Mouse (Mus musculus) neural tube, embryonic 15.5 days (tissue): Measurements from ENCODE around the gene Eif5a. TPM values are rescaled to one million over a fixed set of nuclear protein-coding genes. Genes with fewer than 3 reads are reported as not detected.

Experiments used
- ATAC-seq: fragments of 200-750 bp; cut with Nextera tagmentation; 2 replicates; pipeline ENCODE4 v1.8.0; 2017; ENCODE audit warnings: mild to moderate bottlenecking, moderate TSS enrichment, moderate library complexity; ENCODE audit not compliant: low FRiP score
- H3K27ac ChIP-seq: fragments of 300-500 bp; sonication (generic); replicated peaks from 2 replicates; pipeline ENCODE4 v1.5.1; 2015; ENCODE audit warnings: mild to moderate bottlenecking, inconsistent platforms
- H3K27me3 ChIP-seq: fragments of 300-500 bp; sonication (generic); replicated peaks from 2 replicates; pipeline ENCODE4 v1.6.1; 2015; ENCODE audit warnings: inconsistent platforms
- H3K36me3 ChIP-seq: fragments of 300-500 bp; sonication (generic); 2 replicates; pipeline ENCODE4 v1.6.1; 2015; ENCODE audit warnings: inconsistent platforms
- H3K4me1 ChIP-seq: fragments of 300-500 bp; sonication (generic); 2 replicates; pipeline ENCODE4 v1.6.1; 2015; ENCODE audit warnings: inconsistent platforms
- H3K4me2 ChIP-seq: fragments of 300-500 bp; sonication (generic); 2 replicates; pipeline ENCODE4 v1.6.1; 2015; ENCODE audit warnings: inconsistent platforms, mild to moderate bottlenecking, moderate library complexity
- H3K4me3 ChIP-seq: fragments of 300-500 bp; sonication (generic); replicated peaks from 2 replicates; pipeline ENCODE4 v1.5.1; 2015; ENCODE audit warnings: mild to moderate bottlenecking, inconsistent platforms
- H3K9ac ChIP-seq: fragments of 300-500 bp; sonication (generic); replicated peaks from 2 replicates; pipeline ENCODE4 v1.6.1; 2015; ENCODE audit warnings: mild to moderate bottlenecking, inconsistent platforms
- H3K9me3 ChIP-seq: fragments of 300-500 bp; sonication (generic); replicated peaks from 2 replicates; pipeline ENCODE4 v1.6.1; 2016; ENCODE audit warnings: inconsistent platforms
- WGBS: fragments of 180-500 bp; shearing (Covaris S2); methylation state at CpG from one replicate; pipeline ENCODE4 v1.1.7; 2015; ENCODE audit warnings: mixed read lengths; 5-methylcytosine and 5-hydroxymethylcytosine counted together
- polyA plus RNA-seq: library from polyadenylated mRNA; unstranded; fragments of >200 nt; fragmentation: Nextera tagmentation; extraction: Ambion mirVana; gene quantifications from 2 replicates; pipeline ENCODE4 v1.2.1, GENCODE M21; 2015

The Eif5a gene
- polyA plus RNA-seq, 1 experiment from 2014 or later: 1,034 TPM

GRCm38 (mm10) chr11:69910781-69911560 lies 10.8 kb downstream of the Eif5a start:
- Histone ChIP-seq H3K27me3 (no peaks in the 10 kb centered on the region), H3K9ac (no peak overlapping the region)

GRCm38 (mm10) chr11:69910177-69910576 lies 11.6 kb downstream of the Eif5a start:
- WGBS: 95% methylated on average over 8 of the region's 8 CpGs
- H3K27me3 ChIP-seq: no peaks in the 10 kb centered on the region
- no peak overlapping the region for H3K4me2 ChIP-seq
- H3K9me3 ChIP-seq: no peaks in the 10 kb centered on the region
- peaks cover 21% of the 10 kb centered on the region for H3K4me1 ChIP-seq
- peaks cover 87% of the 10 kb centered on the region for H3K36me3 ChIP-seq
- no peak for ATAC-seq
- H3K27ac ChIP-seq: no peak overlapping the region
- H3K4me3 ChIP-seq: no peak overlapping the region
- H3K9ac ChIP-seq: no peak overlapping the region

More at GRCm38 (mm10) chr11:69910781-69911560, 10.8 kb downstream of the Eif5a start:
- Histone ChIP-seq H3K27ac (no peak overlapping the region), H3K36me3 (peaks cover 87% of the 10 kb centered on the region), H3K4me1 (peaks cover 29% of the 10 kb centered on the region), H3K4me3 (no peak overlapping the region), H3K4me2 (no peak overlapping the region), H3K9me3 (no peaks in the 10 kb centered on the region)
- ATAC-seq: no peak
- WGBS: 97% methylated on average over 17 of the region's 17 CpGs

DNA sequence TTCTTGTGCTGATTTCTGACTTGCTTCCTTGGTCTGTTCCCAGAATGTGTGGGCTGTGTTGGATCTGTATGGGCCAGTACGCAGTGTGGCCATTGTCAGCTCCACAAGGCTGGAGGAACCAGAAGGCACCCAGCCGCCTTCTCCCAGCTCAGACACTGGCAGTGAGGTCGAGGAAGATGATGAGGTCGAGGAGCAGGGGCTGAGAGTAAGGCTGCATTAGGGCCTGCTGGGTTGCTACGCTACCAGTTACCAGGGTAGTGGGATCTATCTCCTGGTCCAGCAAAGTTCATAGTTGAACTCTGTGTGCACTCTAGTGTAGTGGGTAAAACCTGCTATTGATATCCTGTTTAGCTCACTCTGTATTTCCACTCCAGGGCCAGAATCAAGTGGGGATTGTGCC lies 12.6 kb downstream of the Eif5a start:
- no peak for ATAC-seq
- Histone ChIP-seq H3K9ac (no peak overlapping the region), H3K27ac (no peak overlapping the region), H3K4me2 (no peak overlapping the region), H3K9me3 (no peaks in the 10 kb centered on the region), H3K27me3 (no peaks in the 10 kb centered on the region), H3K4me1 (peaks cover 11% of the 10 kb centered on the region), H3K36me3 (peaks cover 92% of the 10 kb centered on the region), H3K4me3 (no peak overlapping the region)
- WGBS: 87% methylated on average over 5 of the region's 5 CpGs

- Histone ChIP-seq H3K4me3 (no peak overlapping the region), H3K4me1 (peaks cover 10% of the 10 kb centered on the region), H3K4me2 (no peak overlapping the region), H3K9ac (no peak overlapping the region), H3K27me3 (no peaks in the 10 kb centered on the region), H3K9me3 (no peaks in the 10 kb centered on the region), H3K27ac (no peak overlapping the region), H3K36me3 (peaks cover 97% of the 10 kb centered on the region)
- no peak for ATAC-seq
- 92% methylated on average over 11 of the region's 11 CpGs for WGBS
These were observed 13.1 kb downstream of the Eif5a start for GRCm38 (mm10) chr11:69908645-69909044.

- H3K27ac ChIP-seq: no peak overlapping the region
- H3K9me3 ChIP-seq: no peaks in the 10 kb centered on the region
- no peak overlapping the region for H3K9ac ChIP-seq
- H3K27me3 ChIP-seq: no peaks in the 10 kb centered on the region
- WGBS: 98% methylated on average over 9 of the region's 9 CpGs
- no peak overlapping the region for H3K4me2 ChIP-seq
- no peak for ATAC-seq
- H3K4me1 ChIP-seq: peaks cover 24% of the 10 kb centered on the region
- peaks cover 56% of the 10 kb centered on the region for H3K36me3 ChIP-seq
- H3K4me3 ChIP-seq: no peak overlapping the region
These were observed 17.4 kb downstream of the Eif5a start for GRCm38 (mm10) chr11:69904311-69904710.

GRCm38 (mm10) chr11:69902972-69903371 lies 18.8 kb downstream of the Eif5a start:
- Histone ChIP-seq H3K4me1 (peaks cover 32% of the 10 kb centered on the region), H3K9ac (peak overlapping the region; percentile 95; the same call in 1 of the 2 replicates), H3K4me2 (peak overlapping the region; percentile 97), H3K36me3 (peaks cover 42% of the 10 kb centered on the region), H3K4me3 (peak overlapping the region; percentile 85), H3K27me3 (no peaks in the 10 kb centered on the region), H3K9me3 (no peaks in the 10 kb centered on the region), H3K27ac (no peak overlapping the region)
- ATAC-seq: no peak
- WGBS: 93% methylated on average over 13 of the region's 13 CpGs

DNA sequence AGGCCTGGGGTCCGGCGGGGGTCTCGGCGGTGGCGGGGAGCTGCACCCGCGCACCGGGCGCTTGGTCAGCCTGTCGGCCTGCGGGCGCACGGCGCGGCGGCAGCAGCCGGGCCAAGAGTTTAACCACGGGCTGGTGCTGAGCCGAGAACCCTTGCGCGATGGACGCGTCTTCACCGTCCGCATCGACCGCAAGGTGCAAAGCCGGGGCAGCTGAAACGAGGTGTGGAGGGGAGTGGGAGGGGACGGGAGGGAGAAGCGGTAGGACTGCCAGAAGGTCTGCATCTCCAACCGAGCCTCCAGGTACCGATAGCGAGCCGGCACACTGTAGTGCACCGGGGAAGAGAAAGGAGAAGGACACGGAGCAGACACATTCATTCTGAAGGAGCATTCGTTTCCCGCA lies 19.8 kb downstream of the Eif5a start:
- no peaks in the 10 kb centered on the region for H3K9me3 ChIP-seq
- peaks cover 32% of the 10 kb centered on the region for H3K4me1 ChIP-seq
- peaks cover 33% of the 10 kb centered on the region for H3K36me3 ChIP-seq
- H3K27me3 ChIP-seq: no peaks in the 10 kb centered on the region
- ATAC-seq: peak; percentile 0; the same call in 1 of the 2 replicates
- peak overlapping the region; percentile 95 for H3K9ac ChIP-seq
- peak overlapping the region; percentile 85 for H3K4me3 ChIP-seq
- peak overlapping the region; percentile 96 for H3K27ac ChIP-seq
- WGBS: 1% methylated on average over 39 of the region's 39 CpGs
- H3K4me2 ChIP-seq: peak overlapping the region; percentile 97

DNA sequence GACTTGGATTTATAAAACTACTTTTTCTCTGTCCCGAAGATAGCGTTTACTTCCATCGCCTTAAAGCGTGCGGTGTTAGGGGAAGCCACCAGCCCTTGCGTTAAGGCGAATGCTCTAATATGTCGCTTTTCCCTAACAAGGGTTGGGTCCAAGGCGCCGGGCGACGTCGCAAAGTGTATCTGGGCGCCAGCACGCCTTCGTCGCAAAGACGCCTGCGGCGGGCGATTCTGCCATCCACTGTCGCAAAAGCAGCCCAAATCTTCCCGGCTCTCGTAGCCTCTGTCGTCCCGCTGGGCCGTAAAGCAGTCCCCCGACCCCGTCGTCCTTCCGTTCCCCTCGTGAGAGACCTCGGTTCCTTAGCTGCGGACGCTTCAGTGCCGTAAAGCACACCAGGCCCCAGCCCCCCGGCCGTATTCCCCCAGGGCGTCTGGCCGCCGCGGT lies 20.3 kb downstream of the Eif5a start:
- ATAC-seq: peak; percentile 84
- Histone ChIP-seq H3K36me3 (peaks cover 27% of the 10 kb centered on the region), H3K4me2 (peak overlapping the region; percentile 97), H3K27ac (peak overlapping the region; percentile 96), H3K9ac (peak overlapping the region; percentile 95), H3K9me3 (no peaks in the 10 kb centered on the region), H3K4me3 (peak overlapping the region; percentile 85), H3K27me3 (no peaks in the 10 kb centered on the region), H3K4me1 (peaks cover 32% of the 10 kb centered on the region)
- under 1% methylated on average over 42 of the region's 42 CpGs for WGBS

- H3K9ac ChIP-seq: peak within 1 kb of the TSS; percentile 95
- H3K27me3 ChIP-seq: no peaks in the 10 kb centered on the region
- peak; percentile 96 for ATAC-seq
- peak within 1 kb of the TSS; percentile 96 for H3K27ac ChIP-seq
- H3K4me2 ChIP-seq: peak within 1 kb of the TSS; percentile 97
- peak within 1 kb of the TSS; percentile 85 for H3K4me3 ChIP-seq
- peaks cover 20% of the 10 kb centered on the region for H3K36me3 ChIP-seq
- H3K9me3 ChIP-seq: no peaks in the 10 kb centered on the region
- H3K4me1 ChIP-seq: peaks cover 32% of the 10 kb centered on the region
- WGBS: under 1% methylated on average over 38 of the region's 38 CpGs
These were observed 21.0 kb downstream of the Eif5a start, which contains the start of the genes 2810408A11Rik and Neurl4 for GRCm38 (mm10) chr11:69900471-69901405. Gene 2810408A11Rik (minus strand): TSS chr11:69900987. Gene Neurl4 (plus strand): TSS chr11:69901072.

DNA sequence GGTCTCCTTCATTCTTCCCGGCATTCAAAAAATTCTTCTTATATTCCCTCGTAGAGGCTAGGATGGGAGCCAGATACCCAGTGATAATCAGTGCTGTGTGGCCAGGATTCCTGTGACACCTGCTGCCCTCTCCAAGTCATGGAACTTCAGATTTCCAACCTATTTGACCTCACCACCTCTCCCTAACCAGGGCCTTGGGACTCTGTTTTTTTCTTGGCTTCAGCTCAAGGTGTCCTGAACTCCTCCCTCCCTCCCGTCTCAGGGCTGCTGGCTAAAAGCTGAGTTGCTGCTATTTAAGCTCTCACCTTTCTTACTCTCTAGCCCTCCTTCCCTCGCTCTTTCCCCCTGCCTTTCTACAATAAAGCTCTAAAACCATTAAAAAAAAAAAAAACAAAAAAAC lies 21.9 kb downstream of the Eif5a start:
- Histone ChIP-seq H3K4me2 (peak overlapping the region; percentile 97), H3K27me3 (no peaks in the 10 kb centered on the region), H3K9me3 (no peaks in the 10 kb centered on the region), H3K4me1 (peaks cover 32% of the 10 kb centered on the region), H3K4me3 (peak overlapping the region; percentile 85), H3K27ac (no peak overlapping the region; the same call in 1 of the 2 replicates), H3K9ac (peak overlapping the region; percentile 95), H3K36me3 (peaks cover 12% of the 10 kb centered on the region)
- 32% methylated on average over 4 of the region's 4 CpGs for WGBS
- no peak for ATAC-seq

DNA sequence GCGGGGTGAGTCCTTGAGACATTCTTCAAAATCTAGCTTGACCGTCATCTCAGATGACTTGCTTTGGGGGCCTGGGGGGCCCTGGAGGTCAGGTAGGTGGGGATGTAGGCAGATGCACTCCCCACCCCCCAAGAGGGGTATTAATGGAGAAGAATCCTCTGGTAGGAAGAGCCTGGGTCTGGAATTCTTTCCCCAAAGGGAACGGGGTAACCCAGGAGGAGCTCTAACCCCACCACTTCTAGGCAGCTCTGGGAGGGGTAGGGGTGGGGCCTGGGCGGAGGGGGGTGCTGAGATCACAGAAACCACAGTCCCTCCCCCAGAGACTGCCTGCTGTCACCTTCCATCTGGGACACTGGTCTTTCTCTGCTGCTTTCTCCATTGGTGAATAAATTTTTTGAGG lies 26.5 kb downstream of the Eif5a start, which contains the start of gene Acap1:
TSS of gene Acap1 (minus strand) at position 249 of the 400 bp plus-strand sequence.
- WGBS: 77% methylated on average over 4 of the region's 4 CpGs
- Histone ChIP-seq H3K27me3 (no peaks in the 10 kb centered on the region), H3K36me3 (no peaks in the 10 kb centered on the region), H3K4me3 (no peak within 1 kb of the TSS), H3K27ac (no peak within 1 kb of the TSS), H3K9ac (no peak within 1 kb of the TSS), H3K9me3 (no peaks in the 10 kb centered on the region), H3K4me1 (peaks cover 16% of the 10 kb centered on the region), H3K4me2 (no peak within 1 kb of the TSS)
- no peak for ATAC-seq
